Mouse (Mus musculus) erythroblast, embryonic 14.5 days (primary cell): ENCODE data around the gene Ppm1g.

Experiments
- GATA1 ChIP-seq: IDR thresholded peaks from 2 replicates; pipeline ENCODE4 v1.6.1; 2012; ENCODE audit warnings: low read length, inconsistent platforms, mixed read lengths
- TAL1 ChIP-seq: IDR thresholded peaks from 3 replicates; pipeline ENCODE4 v1.6.1; 2012; ENCODE audit warnings: low read length, inconsistent platforms, mixed read lengths

- TF ChIP-seq GATA1, result no peak
- no peak for TF ChIP-seq TAL1
Measured at GRCm38 (mm10) chr5:31198170-31198569, 22.3 kb downstream of the Ppm1g start.
